Mouse (Mus musculus) adrenal gland, postnatal 10 days (tissue): ENCODE data around the gene Smpdl3a. TPM values are rescaled to one million over a fixed set of nuclear protein-coding genes. Genes with fewer than 3 reads are reported as not detected.

Experiments
- DNase-seq: peaks from one replicate; pipeline ENCODE4 v3.0.0; 2021; ENCODE audit warnings: mixed read lengths
- long read RNA-seq, 2 experiments: library from polyadenylated mRNA; stranded (forward); transcript quantifications; one replicate each; pipeline ENCODE4 v2.0.0; 2021
- total RNA-seq, 2 experiments: library from RNA; stranded (reverse); gene quantifications; 2 replicates each; pipeline ENCODE4 v1.2.3; 2021

Smpdl3a gene
- total RNA-seq, result 10 to 100 TPM; 73.8 to 76.6 TPM
- long read RNA-seq, experiment 1, transcript Smpdl3a-201 (8 exons, 1,961 nt), result major isoform, 72 of 81 reads
- long read RNA-seq, experiment 1, partial matches to known transcripts, result 7 of 81 reads
- long read RNA-seq, experiment 1, other reads (novel, unspliced or antisense), result 2 of 81 reads
- long read RNA-seq, experiment 2, transcript Smpdl3a-201 (8 exons, 1,961 nt), result major isoform, 49 of 52 reads
- long read RNA-seq, experiment 2, partial matches to known transcripts, result 2 of 52 reads
- long read RNA-seq, experiment 2, other reads (novel, unspliced or antisense), result 1 of 52 reads

GRCm38 (mm10) chr10:57794018-57794417, at the start of gene Smpdl3a:
TSS of gene Smpdl3a (plus strand) at chr10:57794335.
- no peak for DNase-seq

- no peak for DNase-seq
Observed at GRCm38 (mm10) chr10:57745452-57745851, 48.7 kb upstream of the Smpdl3a start.

- DNase-seq, result no peak
Observed at GRCm38 (mm10) chr10:57747127-57747526, 47.0 kb upstream of the Smpdl3a start.

GRCm38 (mm10) chr10:57753343-57753742, 40.8 kb upstream of the Smpdl3a start:
- no peak for DNase-seq

GRCm38 (mm10) chr10:57755201-57755736, 38.9 kb upstream of the Smpdl3a start:
- DNase-seq, result no peak

GRCm38 (mm10) chr10:57758999-57759398, 35.1 kb upstream of the Smpdl3a start:
- no peak for DNase-seq

- DNase-seq, result no peak
Observed at GRCm38 (mm10) chr10:57760694-57761093, 33.4 kb upstream of the Smpdl3a start.

- DNase-seq, result no peak
Observed at GRCm38 (mm10) chr10:57763044-57763443, 31.1 kb upstream of the Smpdl3a start.

GRCm38 (mm10) chr10:57783289-57784130, 10.6 kb upstream of the Smpdl3a start:
- DNase-seq, result no peak

- peak; percentile 81 for DNase-seq
Observed at GRCm38 (mm10) chr10:57784131-57784875, 9.8 kb upstream of the Smpdl3a start.

- no peak for DNase-seq
Observed at GRCm38 (mm10) chr10:57784876-57785150, 9.3 kb upstream of the Smpdl3a start, which contains the start of gene Fabp7. TSS of gene Fabp7 (plus strand) at chr10:57784881.

GRCm38 (mm10) chr10:57785552-57785951, 8.6 kb upstream of the Smpdl3a start:
- no peak for DNase-seq

GRCm38 (mm10) chr10:57792957-57793356, 1.2 kb upstream of the Smpdl3a start:
- no peak for DNase-seq

- DNase-seq, result peak; percentile 82
Observed at GRCm38 (mm10) chr10:57794491-57795461, 641 bp downstream of the Smpdl3a start.

GRCm38 (mm10) chr10:57795542-57795941, 1.4 kb downstream of the Smpdl3a start:
- peak; percentile 15 for DNase-seq

- DNase-seq, result peak; percentile 9
Observed at GRCm38 (mm10) chr10:57796057-57796456, 1.9 kb downstream of the Smpdl3a start.

- no peak for DNase-seq
Observed at GRCm38 (mm10) chr10:57799486-57799885, 5.4 kb downstream of the Smpdl3a start.

GRCm38 (mm10) chr10:57807754-57808153, 13.6 kb downstream of the Smpdl3a start:
- DNase-seq, result no peak

- DNase-seq, result no peak
Observed at GRCm38 (mm10) chr10:57812161-57812856, 18.2 kb downstream of the Smpdl3a start.

GRCm38 (mm10) chr10:57814295-57814694, 20.2 kb downstream of the Smpdl3a start:
- DNase-seq, result no peak

GRCm38 (mm10) chr10:57815869-57816268, 21.7 kb downstream of the Smpdl3a start:
- DNase-seq, result no peak
